Mouse (Mus musculus): ENCODE measurements around the gene Banp. TPM values are rescaled to one million over a fixed set of nuclear protein-coding genes. Genes with fewer than 3 reads are reported as not detected.

Gene Banp
- total RNA-seq, 2 experiments from 2014 or later = 32.7 to 61.0 TPM

GRCm38 (mm10) chr8:122005422-122006204 is 56.1 kb downstream of the Banp start:
- Histone ChIP-seq H3K27ac (peak overlapping the region; percentile 43; the same call in 1 of the 2 replicates), H3K4me3 (no peak overlapping the region)
- DNase-seq (ENCODE audit: low spot score in 2 of 2) = no peak
- no peak for TF ChIP-seq CTCF (conservative IDR thresholded peaks at IDR 0.05)

- peak overlapping the region; percentile 95 for H3K27ac ChIP-seq
- no peak for TF ChIP-seq CTCF (conservative IDR thresholded peaks at IDR 0.05)
- peak overlapping the region; percentile 51 for H3K4me3 ChIP-seq
- DNase-seq (ENCODE audit: low spot score in 2 of 2) = peak; percentile 57 to 67
These were observed 57.3 kb downstream of the Banp start for GRCm38 (mm10) chr8:122006688-122007484.

GRCm38 (mm10) chr8:122008395-122008794 is 58.8 kb downstream of the Banp start:
- H3K4me3 ChIP-seq = peak overlapping the region; percentile 51
- DNase-seq (ENCODE audit: low spot score in 2 of 2) = no peak
- no peak for TF ChIP-seq CTCF (conservative IDR thresholded peaks at IDR 0.05)
- H3K27ac ChIP-seq = peak overlapping the region; percentile 95

GRCm38 (mm10) chr8:122010638-122011037 is 61.1 kb downstream of the Banp start:
- no peak for TF ChIP-seq CTCF (conservative IDR thresholded peaks at IDR 0.05)
- Histone ChIP-seq H3K4me3 (peak overlapping the region; percentile 28; the same call in 1 of the 2 replicates), H3K27ac (peak overlapping the region; percentile 49)
- DNase-seq (ENCODE audit: low spot score in 2 of 2) = no peak

- DNase-seq (ENCODE audit: low spot score in 2 of 2) = no peak
- H3K27ac ChIP-seq = peak overlapping the region; percentile 49
- H3K4me3 ChIP-seq = peak overlapping the region; percentile 28; the same call in 1 of the 2 replicates
- peak; percentile 55 for TF ChIP-seq CTCF (conservative IDR thresholded peaks at IDR 0.05)
These were observed 61.6 kb downstream of the Banp start for GRCm38 (mm10) chr8:122011066-122011588.

- DNase-seq (ENCODE audit: low spot score in 2 of 2) = no peak
- H3K27ac ChIP-seq = 0 out of 2 replicates have a peak overlapping the region, but pooled peaks have one; percentile 23
- no peak for TF ChIP-seq CTCF (conservative IDR thresholded peaks at IDR 0.05)
- H3K4me3 ChIP-seq = no peak overlapping the region
These were observed 65.1 kb downstream of the Banp start for GRCm38 (mm10) chr8:122014606-122015005.

- TF ChIP-seq CTCF (conservative IDR thresholded peaks at IDR 0.05) = no peak
- no peak overlapping the region for H3K4me3 ChIP-seq
- no peak for DNase-seq (ENCODE audit: low spot score in 2 of 2)
- peak overlapping the region; percentile 53; the same call in 1 of the 2 replicates for H3K27ac ChIP-seq
These were observed 68.7 kb downstream of the Banp start for GRCm38 (mm10) chr8:122018046-122018831.

GRCm38 (mm10) chr8:122019162-122019561 is 69.6 kb downstream of the Banp start:
- Histone ChIP-seq H3K4me3 (no peak overlapping the region), H3K27ac (no peak overlapping the region)
- no peak for DNase-seq (ENCODE audit: low spot score in 2 of 2)
- no peak for TF ChIP-seq CTCF (conservative IDR thresholded peaks at IDR 0.05)

GRCm38 (mm10) chr8:122020050-122020771 is 70.7 kb downstream of the Banp start:
- Histone ChIP-seq H3K4me3 (no peak overlapping the region), H3K27ac (no peak overlapping the region)
- no peak for DNase-seq (ENCODE audit: low spot score in 2 of 2)
- no peak for TF ChIP-seq CTCF (conservative IDR thresholded peaks at IDR 0.05)

- no peak overlapping the region for H3K4me3 ChIP-seq
- DNase-seq (ENCODE audit: low spot score in 2 of 2) = no peak
- no peak for TF ChIP-seq CTCF (conservative IDR thresholded peaks at IDR 0.05)
- H3K27ac ChIP-seq = peak overlapping the region; percentile 49; the same call in 1 of the 2 replicates
These were observed 72.2 kb downstream of the Banp start for GRCm38 (mm10) chr8:122021725-122022124.

GRCm38 (mm10) chr8:122022274-122022673 is 72.7 kb downstream of the Banp start:
- Histone ChIP-seq H3K4me3 (no peak overlapping the region), H3K27ac (peak overlapping the region; percentile 49; the same call in 1 of the 2 replicates)
- DNase-seq (ENCODE audit: low spot score in 2 of 2) = no peak
- TF ChIP-seq CTCF (conservative IDR thresholded peaks at IDR 0.05) = no peak

- no peak for TF ChIP-seq CTCF (conservative IDR thresholded peaks at IDR 0.05)
- Histone ChIP-seq H3K4me3 (no peak overlapping the region), H3K27ac (peak overlapping the region; percentile 49; the same call in 1 of the 2 replicates)
- DNase-seq (ENCODE audit: low spot score in 2 of 2) = no peak
These were observed 73.2 kb downstream of the Banp start for GRCm38 (mm10) chr8:122022705-122023104.
